14 mouse cellular contexts compared by ENCODE assay signal in genomic region chr12:68728882-68729281, GRCm38 (mm10).
DNase-seq lines count a peak whose midpoint lies in the region; ATAC-seq lines count a peak whose summit lies in the region.
"Had no signal": no experiment of that assay in that cellular context is flagged by ENCODE, and none has a peak within 500 bp of the region (broad histone marks: within the 10 kb centered on the region; RNA-seq: fewer than 3 reads in every experiment).

No protein-coding gene starts in this region.

- H3K27me3 ChIP-seq in hindbrain, embryonic 12.5 days = no peaks in the 10 kb centered on the region
- H3K27me3 ChIP-seq in hindbrain, embryonic 16.5 days (replicated peaks; ENCODE audit: control insufficient read depth, insufficient read depth, low read length) = no peaks in the 10 kb centered on the region
- H3K27me3 ChIP-seq in midbrain, embryonic 14.5 days (ENCODE audit: control insufficient read depth, insufficient read depth, low read length) = no peaks in the 10 kb centered on the region
- H3K27me3 ChIP-seq in midbrain, embryonic 10.5 days (ENCODE audit: low read depth, poor library complexity, severe bottlenecking) = no peaks in the 10 kb centered on the region
- H3K27me3 ChIP-seq: kidney, embryonic 15.5 days; liver, embryonic 15.5 days; Patski had no signal

- H3K4me2 ChIP-seq in hindbrain, embryonic 12.5 days (replicated peaks) = no peak overlapping the region
- H3K4me2 ChIP-seq in hindbrain, embryonic 16.5 days (ENCODE audit: low read length) = no peak overlapping the region
- H3K4me2 ChIP-seq in midbrain, embryonic 14.5 days (ENCODE audit: low read length) = no peak overlapping the region
- H3K4me2 ChIP-seq: kidney, embryonic 15.5 days; liver, embryonic 15.5 days had no signal

- H3K27ac ChIP-seq in hindbrain, embryonic 12.5 days = no peak overlapping the region
- no peak overlapping the region for H3K27ac ChIP-seq in hindbrain, embryonic 16.5 days (ENCODE audit: low read depth, low read length)
- no peak overlapping the region for H3K27ac ChIP-seq in midbrain, embryonic 14.5 days (replicated peaks; ENCODE audit: low read depth, low read length)
- H3K27ac ChIP-seq in midbrain, embryonic 10.5 days (replicated peaks) = no peak overlapping the region
- H3K27ac ChIP-seq: heart, embryonic 10.5 days; kidney, embryonic 15.5 days; limb, embryonic 10.5 days; liver, embryonic 15.5 days had no signal

- peak; percentile 74; the same call in 1 of the 2 replicates for ATAC-seq in hindbrain, embryonic 12.5 days (ENCODE audit: low FRiP score)
- no peak for ATAC-seq in hindbrain, embryonic 16.5 days
- ATAC-seq in midbrain, embryonic 14.5 days (ENCODE audit: low FRiP score, low TSS enrichment) = peak; percentile 37; the same call in 1 of the 2 replicates
- ATAC-seq: Patski had no signal

- no peaks in the 10 kb centered on the region for H3K4me1 ChIP-seq in hindbrain, embryonic 12.5 days
- H3K4me1 ChIP-seq in hindbrain, embryonic 16.5 days (ENCODE audit: control insufficient read depth, insufficient read depth, low read depth, low read length) = no peaks in the 10 kb centered on the region
- no peaks in the 10 kb centered on the region for H3K4me1 ChIP-seq in midbrain, embryonic 14.5 days (ENCODE audit: control insufficient read depth, insufficient read depth, low read length)
- no peaks in the 10 kb centered on the region for H3K4me1 ChIP-seq in midbrain, embryonic 10.5 days
- H3K4me1 ChIP-seq: heart, embryonic 10.5 days; kidney, embryonic 15.5 days; liver, embryonic 15.5 days had no signal

- H3K9me3 ChIP-seq in hindbrain, embryonic 12.5 days (replicated peaks) = no peaks in the 10 kb centered on the region
- H3K9me3 ChIP-seq in hindbrain, embryonic 16.5 days (ENCODE audit: control insufficient read depth, low read length) = no peaks in the 10 kb centered on the region
- H3K9me3 ChIP-seq in midbrain, embryonic 14.5 days (ENCODE audit: control insufficient read depth, low read length) = no peaks in the 10 kb centered on the region
- no peaks in the 10 kb centered on the region for H3K9me3 ChIP-seq in midbrain, embryonic 10.5 days (replicated peaks)
- H3K9me3 ChIP-seq: heart, embryonic 10.5 days; kidney, embryonic 15.5 days; limb, embryonic 10.5 days; liver, embryonic 15.5 days had no signal

- no peak overlapping the region for H3K4me3 ChIP-seq in hindbrain, embryonic 12.5 days
- H3K4me3 ChIP-seq in hindbrain, embryonic 16.5 days (ENCODE audit: low read length) = no peak overlapping the region
- H3K4me3 ChIP-seq in midbrain, embryonic 14.5 days (replicated peaks; ENCODE audit: low read depth, low read length) = no peak overlapping the region
- no peak overlapping the region for H3K4me3 ChIP-seq in midbrain, embryonic 10.5 days
- H3K4me3 ChIP-seq: heart, embryonic 10.5 days; kidney, embryonic 15.5 days; limb, embryonic 10.5 days; liver, embryonic 15.5 days had no signal

- WGBS in hindbrain, embryonic 12.5 days = 35% methylated on average over 2 of the region's 2 CpGs
- WGBS in hindbrain, embryonic 16.5 days = 20% methylated on average over 2 of the region's 2 CpGs
- 19% methylated on average over 2 of the region's 2 CpGs for WGBS in midbrain, embryonic 14.5 days
- 72% methylated on average over 2 of the region's 2 CpGs for WGBS in midbrain, embryonic 10.5 days

- no peaks in the 10 kb centered on the region for H3K36me3 ChIP-seq in hindbrain, embryonic 12.5 days
- H3K36me3 ChIP-seq in hindbrain, embryonic 16.5 days (ENCODE audit: control insufficient read depth, insufficient read depth, low read length) = no peaks in the 10 kb centered on the region
- no peaks in the 10 kb centered on the region for H3K36me3 ChIP-seq in midbrain, embryonic 14.5 days (ENCODE audit: control insufficient read depth, insufficient read depth, low read length)
- H3K36me3 ChIP-seq in midbrain, embryonic 10.5 days = no peaks in the 10 kb centered on the region
- H3K36me3 ChIP-seq: heart, embryonic 10.5 days; kidney, embryonic 15.5 days; limb, embryonic 10.5 days; liver, embryonic 15.5 days had no signal

- peak; percentile 57 for DNase-seq in midbrain, embryonic 14.5 days
- DNase-seq in midbrain, embryonic 10.5 days (ENCODE audit: low spot score) = no peak
- DNase-seq in forelimb bud, embryonic 11.5 days (ENCODE audit: low read depth, low spot score) = peak; percentile 2
- peak; percentile 24 for DNase-seq in retina, postnatal 1 day
- DNase-seq in ovary, postnatal 14 days (ENCODE audit: low spot score) = no peak
- DNase-seq: gastrocnemius, postnatal 14 days; heart, postnatal 36 days had no signal

- H3K9ac ChIP-seq in hindbrain, embryonic 12.5 days = no peak overlapping the region
- H3K9ac ChIP-seq in hindbrain, embryonic 16.5 days (ENCODE audit: low read depth, low read length) = no peak overlapping the region
- H3K9ac ChIP-seq in midbrain, embryonic 14.5 days (replicated peaks; ENCODE audit: low read length) = no peak overlapping the region
- H3K9ac ChIP-seq: kidney, embryonic 15.5 days; liver, embryonic 15.5 days had no signal

Comparison
In these comparisons a context has a peak if more than half of its experiments do, and no peak if none do; other contexts are left out.
1. DNase-seq: peak in midbrain, embryonic 14.5 days (single experiment), forelimb bud, embryonic 11.5 days (single experiment) and retina, postnatal 1 day (single experiment); none in midbrain, embryonic 10.5 days (single experiment) and ovary, postnatal 14 days (single experiment).